Mouse (Mus musculus) cerebellum, adult 2 months (tissue): Measurements from ENCODE around the gene Smoc1. TPM values are rescaled to one million over a fixed set of nuclear protein-coding genes. Genes with fewer than 3 reads are reported as not detected.

Experiments
- DNase-seq, 2 experiments: peaks; one replicate each; pipeline ENCODE4 v3.0.0; 2021
- H3K27ac ChIP-seq: fragments of 200-500 bp; 2 replicates; pipeline ENCODE4 v1.5.1; 2012; ENCODE audit warnings: low read length, control low read depth, inconsistent platforms; ENCODE audit not compliant: insufficient read depth
- H3K27me3 ChIP-seq: fragments of 200-500 bp; 2 replicates; pipeline ENCODE4 v1.6.1; 2012; ENCODE audit warnings: inconsistent platforms, mild to moderate bottlenecking, low read length, moderate library complexity; ENCODE audit not compliant: control insufficient read depth, insufficient read depth
- H3K4me1 ChIP-seq: fragments of 200-500 bp; 2 replicates; pipeline ENCODE4 v1.6.1; 2011; ENCODE audit warnings: low read length; ENCODE audit not compliant: control insufficient read depth, insufficient read depth
- H3K4me3 ChIP-seq: fragments of 200-500 bp; replicated peaks from 2 replicates; pipeline ENCODE3; 2011; ENCODE audit warnings: mild to moderate bottlenecking, low read depth, low read length, control low read depth; ENCODE audit not compliant: insufficient read depth
- CTCF ChIP-seq: fragments of 200-500 bp; IDR thresholded peaks from 2 replicates; pipeline ENCODE4 v1.5.1; 2011; ENCODE audit warnings: low read depth, mild to moderate bottlenecking, control low read depth, low read length, moderate library complexity, borderline replicate concordance; ENCODE audit not compliant: insufficient read depth
- POLR2A ChIP-seq: fragments of 200-500 bp; IDR thresholded peaks from 2 replicates; pipeline ENCODE4 v1.6.1; 2011; ENCODE audit warnings: low read length, control low read depth, borderline replicate concordance; ENCODE audit not compliant: insufficient read depth
- WGBS: fragments of 180-500 bp; shearing (Covaris S2); methylation state at CpG from one replicate; pipeline ENCODE4 v1.1.7; 2018; 5-methylcytosine and 5-hydroxymethylcytosine counted together
- polyA plus RNA-seq: library from polyadenylated mRNA; depleted of rRNA; stranded (reverse); fragments of >200 nt; gene quantifications from 2 replicates; pipeline ENCODE4 v1.2.3, GENCODE M21; 2012

Smoc1 gene
- polyA plus RNA-seq, 1 experiment = 10.8 TPM

- H3K4me3 ChIP-seq = no peak overlapping the region
- H3K27me3 ChIP-seq = no peaks in the 10 kb centered on the region
- TF ChIP-seq CTCF (no peak), POLR2A (no peak)
- H3K4me1 ChIP-seq = no peaks in the 10 kb centered on the region
- no peak for DNase-seq
- H3K27ac ChIP-seq = no peak overlapping the region
- WGBS = 31% methylated on average over 11 of the region's 11 CpGs
These were observed 17.0 kb downstream of the Smoc1 start for GRCm38 (mm10) chr12:81043616-81044015.

GRCm38 (mm10) chr12:81046926-81047325, 20.3 kb downstream of the Smoc1 start:
- WGBS = 54% methylated on average over 5 of the region's 5 CpGs
- H3K4me3 ChIP-seq = no peak overlapping the region
- no peaks in the 10 kb centered on the region for H3K4me1 ChIP-seq
- no peak for TF ChIP-seq POLR2A
- no peak for TF ChIP-seq CTCF
- DNase-seq = peak; percentile 28 to 56
- H3K27me3 ChIP-seq = no peaks in the 10 kb centered on the region
- no peak overlapping the region for H3K27ac ChIP-seq

- no peak for DNase-seq
- Histone ChIP-seq H3K4me3 (no peak overlapping the region), H3K4me1 (no peaks in the 10 kb centered on the region), H3K27ac (no peak overlapping the region), H3K27me3 (no peaks in the 10 kb centered on the region)
- 95% methylated on average over 5 of the region's 5 CpGs for WGBS
- TF ChIP-seq CTCF (no peak), POLR2A (no peak)
These were observed 23.1 kb downstream of the Smoc1 start for GRCm38 (mm10) chr12:81049661-81050060.

GRCm38 (mm10) chr12:81055000-81055705, 28.5 kb downstream of the Smoc1 start:
- Histone ChIP-seq H3K27me3 (no peaks in the 10 kb centered on the region), H3K4me3 (no peak overlapping the region), H3K27ac (no peak overlapping the region), H3K4me1 (no peaks in the 10 kb centered on the region)
- TF ChIP-seq CTCF = no peak
- no peak for TF ChIP-seq POLR2A
- DNase-seq = no peak
- WGBS = 30% methylated on average over 11 of the region's 11 CpGs

- Histone ChIP-seq H3K27ac (no peak overlapping the region), H3K27me3 (no peaks in the 10 kb centered on the region), H3K4me3 (no peak overlapping the region), H3K4me1 (no peaks in the 10 kb centered on the region)
- 91% methylated on average over 2 of the region's 2 CpGs for WGBS
- TF ChIP-seq POLR2A (no peak), CTCF (no peak)
- DNase-seq = no peak
These were observed 29.2 kb downstream of the Smoc1 start for GRCm38 (mm10) chr12:81055811-81056210.

GRCm38 (mm10) chr12:81057619-81058018, 31.0 kb downstream of the Smoc1 start:
- Histone ChIP-seq H3K27me3 (no peaks in the 10 kb centered on the region), H3K27ac (no peak overlapping the region), H3K4me1 (no peaks in the 10 kb centered on the region), H3K4me3 (no peak overlapping the region)
- TF ChIP-seq CTCF = no peak
- TF ChIP-seq POLR2A = no peak
- DNase-seq = no peak
- WGBS = 83% methylated on average over 4 of the region's 4 CpGs

GRCm38 (mm10) chr12:81058561-81058960, 32.0 kb downstream of the Smoc1 start:
- H3K27me3 ChIP-seq = no peaks in the 10 kb centered on the region
- DNase-seq = no peak
- no peaks in the 10 kb centered on the region for H3K4me1 ChIP-seq
- WGBS = 39% methylated on average over 3 of the region's 3 CpGs
- H3K4me3 ChIP-seq = no peak overlapping the region
- TF ChIP-seq POLR2A (no peak), CTCF (no peak)
- H3K27ac ChIP-seq = no peak overlapping the region

GRCm38 (mm10) chr12:81061831-81062361, 35.3 kb downstream of the Smoc1 start:
- Histone ChIP-seq H3K27ac (no peak overlapping the region), H3K27me3 (no peaks in the 10 kb centered on the region), H3K4me1 (no peaks in the 10 kb centered on the region), H3K4me3 (no peak overlapping the region)
- 60% methylated on average over 6 of the region's 6 CpGs for WGBS
- no peak for TF ChIP-seq CTCF
- TF ChIP-seq POLR2A = no peak
- DNase-seq = no peak
